Mouse (Mus musculus) CH12.LX (cell line): Measurements from ENCODE around the gene Moap1. TPM values are rescaled to one million over a fixed set of nuclear protein-coding genes. Genes with fewer than 3 reads are reported as not detected.

Source experiments
- DNase-seq: peaks from one replicate; pipeline ENCODE4 v3.0.0-alpha.2; 2013; ENCODE audit errors: extremely low read depth
- H3K27ac ChIP-seq: 2 replicates; pipeline ENCODE4 v1.5.1; 2012; ENCODE audit warnings: low read depth, mild to moderate bottlenecking, control low read depth, moderate library complexity; ENCODE audit not compliant: insufficient read depth
- H3K27me3 ChIP-seq: replicated peaks from 2 replicates; pipeline ENCODE3; 2012; ENCODE audit warnings: inconsistent platforms
- H3K36me3 ChIP-seq, 2 experiments: replicated peaks in 1 of 2; 2 replicates each; pipeline versions ENCODE3 to v1.6.1; 2012; ENCODE audit warnings: inconsistent platforms in 1 of 2, low read length in 1 of 2, mild to moderate bottlenecking in 1 of 2, mixed read lengths in 1 of 2, moderate library complexity in 1 of 2; ENCODE audit not compliant: control insufficient read depth in 1 of 2, insufficient read depth in 1 of 2
- H3K4me1 ChIP-seq, 2 experiments: 2 replicates each; pipeline ENCODE4 v1.6.1; 2012; ENCODE audit warnings: inconsistent platforms in 1 of 2, moderate library complexity in 1 of 2; ENCODE audit not compliant: insufficient read depth in 2 of 2, control insufficient read depth in 1 of 2
- H3K4me2 ChIP-seq: 2 replicates; pipeline ENCODE4 v1.6.1; 2012; ENCODE audit warnings: low read depth, mild to moderate bottlenecking, control low read depth; ENCODE audit not compliant: poor library complexity, insufficient read depth, severe bottlenecking
- H3K4me3 ChIP-seq, 3 experiments: fragments of 150-350 bp in 1 of 3; sonication (generic) in 1 of 3; replicated peaks in 1 of 3; 2 replicates each; pipeline versions ENCODE3 to v1.5.1; 2011 to 2012; ENCODE audit warnings: low read depth in 2 of 3, low read length in 2 of 3, mild to moderate bottlenecking in 2 of 3, moderate library complexity in 2 of 3, control low read depth in 1 of 3, improper control_type of control experiment in 1 of 3, inconsistent platforms in 1 of 3, mixed read lengths in 1 of 3; ENCODE audit not compliant: poor library complexity in 1 of 3
- H3K79me2 ChIP-seq: replicated peaks from 2 replicates; pipeline ENCODE4 v1.6.1; 2012; ENCODE audit warnings: mild to moderate bottlenecking, moderate library complexity; ENCODE audit not compliant: control insufficient read depth, poor library complexity, insufficient read depth, severe bottlenecking; ENCODE audit errors: extremely low read depth
- H3K9ac ChIP-seq: 2 replicates; pipeline ENCODE4 v1.6.1; 2012; ENCODE audit warnings: low read depth, mild to moderate bottlenecking, control low read depth, moderate library complexity; ENCODE audit not compliant: insufficient read depth
- H3K9me3 ChIP-seq: replicated peaks from 2 replicates; pipeline ENCODE3; 2012; ENCODE audit warnings: low read length, inconsistent platforms, mixed read lengths
- BHLHE40 ChIP-seq: IDR thresholded peaks from 2 replicates; pipeline ENCODE4 v1.6.1; 2011; ENCODE audit warnings: mild to moderate bottlenecking, low read depth, low read length, improper control_type of control experiment
- CHD1 ChIP-seq: IDR thresholded peaks from 2 replicates; pipeline ENCODE4 v1.6.1; 2012; ENCODE audit warnings: low read depth, low read length, improper control_type of control experiment, inconsistent platforms
- CHD2 ChIP-seq: IDR thresholded peaks from 2 replicates; pipeline ENCODE4 v1.6.1; 2011; ENCODE audit warnings: low read length, improper control_type of control experiment
- E2F4 ChIP-seq: IDR thresholded peaks from 2 replicates; pipeline ENCODE4 v1.6.1; 2011; ENCODE audit warnings: low read depth, low read length, improper control_type of control experiment; ENCODE audit not compliant: insufficient replicate concordance
- ELF1 ChIP-seq: IDR thresholded peaks from 2 replicates; pipeline ENCODE4 v1.6.1; 2014; ENCODE audit warnings: low read depth, mild to moderate bottlenecking, inconsistent platforms, low read length, improper control_type of control experiment
- EP300 ChIP-seq: IDR thresholded peaks from 2 replicates; pipeline ENCODE4 v1.6.1; 2011; ENCODE audit warnings: low read length, improper control_type of control experiment
- ETS1 ChIP-seq: conservative IDR thresholded peaks from 2 replicates; pipeline ENCODE4 v1.6.1; 2012; ENCODE audit warnings: low read depth, mild to moderate bottlenecking, inconsistent platforms, low read length, improper control_type of control experiment, moderate library complexity
- GABPA ChIP-seq: IDR thresholded peaks from 2 replicates; pipeline ENCODE4 v1.6.1; 2012; ENCODE audit warnings: low read depth, low read length, improper control_type of control experiment, inconsistent platforms; ENCODE audit not compliant: insufficient replicate concordance
- HCFC1 ChIP-seq: IDR thresholded peaks from 2 replicates; pipeline ENCODE4 v1.6.1; 2012; ENCODE audit warnings: low read depth, mild to moderate bottlenecking, inconsistent platforms, low read length, improper control_type of control experiment
- IRF4 ChIP-seq: IDR thresholded peaks from 2 replicates; pipeline ENCODE4 v1.6.1; 2014; ENCODE audit warnings: low read depth, mild to moderate bottlenecking, inconsistent platforms, low read length, improper control_type of control experiment
- JUN ChIP-seq: IDR thresholded peaks from 2 replicates; pipeline ENCODE4 v1.6.1; 2011; ENCODE audit warnings: low read depth, mild to moderate bottlenecking, low read length, improper control_type of control experiment, moderate library complexity; ENCODE audit not compliant: insufficient read depth
- JUND ChIP-seq: conservative IDR thresholded peaks from 2 replicates; pipeline ENCODE4 v1.6.1; 2011; ENCODE audit warnings: low read depth, low read length, improper control_type of control experiment
- KAT2A ChIP-seq: IDR thresholded peaks from 2 replicates; pipeline ENCODE4 v1.6.1; 2012; ENCODE audit warnings: low read length, improper control_type of control experiment, inconsistent platforms; ENCODE audit not compliant: insufficient replicate concordance
- MAZ ChIP-seq: IDR thresholded peaks from 2 replicates; pipeline ENCODE4 v1.6.1; 2012; ENCODE audit warnings: low read depth, mild to moderate bottlenecking, inconsistent platforms, low read length, improper control_type of control experiment, moderate library complexity
- MEF2A ChIP-seq: IDR thresholded peaks from 2 replicates; pipeline ENCODE4 v1.6.1; 2014; ENCODE audit warnings: low read depth, mild to moderate bottlenecking, inconsistent platforms, low read length, improper control_type of control experiment, borderline replicate concordance
- MXI1 ChIP-seq: IDR thresholded peaks from 2 replicates; pipeline ENCODE4 v1.6.1; 2011; ENCODE audit warnings: mild to moderate bottlenecking, low read depth, low read length, improper control_type of control experiment
- NELFE ChIP-seq: IDR thresholded peaks from 2 replicates; pipeline ENCODE4 v1.6.1; 2011; ENCODE audit warnings: low read depth, low read length, improper control_type of control experiment
- NRF1 ChIP-seq: IDR thresholded peaks from 2 replicates; pipeline ENCODE4 v1.6.1; 2014; ENCODE audit warnings: low read depth, mild to moderate bottlenecking, inconsistent platforms, low read length, improper control_type of control experiment, moderate library complexity
- POLR2A ChIP-seq: IDR thresholded peaks from 2 replicates; pipeline ENCODE4 v1.6.1; 2011; ENCODE audit warnings: low read depth, mild to moderate bottlenecking, improper control_type of control experiment, low read length
- POLR2AphosphoS2 ChIP-seq: IDR thresholded peaks from 2 replicates; pipeline ENCODE4 v1.6.1; 2011; ENCODE audit warnings: low read depth, low read length, improper control_type of control experiment
- RAD21 ChIP-seq: IDR thresholded peaks from 2 replicates; pipeline ENCODE4 v1.6.1; 2011; ENCODE audit warnings: low read depth, mild to moderate bottlenecking, low read length, improper control_type of control experiment, moderate library complexity
- RCOR1 ChIP-seq: conservative IDR thresholded peaks from 2 replicates; pipeline ENCODE4 v1.6.1; 2012; ENCODE audit warnings: low read depth, mild to moderate bottlenecking, inconsistent platforms, low read length, improper control_type of control experiment
- SIN3A ChIP-seq: IDR thresholded peaks from 2 replicates; pipeline ENCODE4 v1.6.1; 2012; ENCODE audit warnings: low read length, improper control_type of control experiment, inconsistent platforms
- TCF12 ChIP-seq: IDR thresholded peaks from 2 replicates; pipeline ENCODE4 v1.6.1; 2014; ENCODE audit warnings: low read depth, mild to moderate bottlenecking, inconsistent platforms, low read length, improper control_type of control experiment
- UBTF ChIP-seq: IDR thresholded peaks from 2 replicates; pipeline ENCODE4 v1.6.1; 2012; ENCODE audit warnings: low read depth, mild to moderate bottlenecking, inconsistent platforms, low read length, improper control_type of control experiment, moderate library complexity
- USF1 ChIP-seq: IDR thresholded peaks from 2 replicates; pipeline ENCODE4 v1.6.1; 2014; ENCODE audit warnings: low read depth, mild to moderate bottlenecking, inconsistent platforms, low read length, improper control_type of control experiment
- USF2 ChIP-seq: conservative IDR thresholded peaks from 2 replicates; pipeline ENCODE4 v1.6.1; 2011; ENCODE audit warnings: low read depth, low read length, improper control_type of control experiment
- ZKSCAN1 ChIP-seq: IDR thresholded peaks from 2 replicates; pipeline ENCODE4 v1.6.1; 2012; ENCODE audit warnings: low read depth, inconsistent platforms, low read length, improper control_type of control experiment, borderline replicate concordance
- ZMIZ1 ChIP-seq: IDR thresholded peaks from 2 replicates; pipeline ENCODE4 v1.6.1; 2012; ENCODE audit warnings: low read depth, mild to moderate bottlenecking, inconsistent platforms, low read length, improper control_type of control experiment
- ZNF384 ChIP-seq: IDR thresholded peaks from 2 replicates; pipeline ENCODE4 v1.6.1; 2012; ENCODE audit warnings: low read depth, low read length, improper control_type of control experiment, inconsistent platforms
- dilution Hi-C: fragments of 300-500 bp; cut with MboI; formaldehyde crosslinking; loops from 2 replicates; pipeline ENCODE4 v1.14.3; 2020; ENCODE audit warnings: low sequenced_read_pairs; ENCODE audit not compliant: extremely low pct_unique_long_range_greater_than_20kb, extremely low pct_ligation_motif_present
- in situ Hi-C: fragments of 300-500 bp; cut with MboI; formaldehyde crosslinking; loops from 3 replicates; pipeline ENCODE4 v1.14.3; 2019; ENCODE audit warnings: low sequenced_read_pairs, low pct_ligation_motif_present, low pct_unique_long_range_greater_than_20kb, mixed read lengths
- polyA plus RNA-seq: library from polyadenylated mRNA; unstranded; fragments of >175 nt; gene quantifications from 2 replicates; pipeline ENCODE4 v1.2.1, GENCODE M21; 2012; ENCODE audit warnings: low read depth; ENCODE audit not compliant: insufficient read length
- total RNA-seq, 2 experiments: library from RNA; depleted of rRNA; stranded (reverse); fragments of 300-350 nt in 1 of 2; fragments of >200 nt in 1 of 2; gene quantifications; 2 replicates each; pipeline ENCODE4 v1.2.3; 2012 to 2014

Moap1 gene
- total and polyA plus RNA-seq, 3 experiments, result 5.5 to 7.1 (median 6.1) TPM

DNA sequence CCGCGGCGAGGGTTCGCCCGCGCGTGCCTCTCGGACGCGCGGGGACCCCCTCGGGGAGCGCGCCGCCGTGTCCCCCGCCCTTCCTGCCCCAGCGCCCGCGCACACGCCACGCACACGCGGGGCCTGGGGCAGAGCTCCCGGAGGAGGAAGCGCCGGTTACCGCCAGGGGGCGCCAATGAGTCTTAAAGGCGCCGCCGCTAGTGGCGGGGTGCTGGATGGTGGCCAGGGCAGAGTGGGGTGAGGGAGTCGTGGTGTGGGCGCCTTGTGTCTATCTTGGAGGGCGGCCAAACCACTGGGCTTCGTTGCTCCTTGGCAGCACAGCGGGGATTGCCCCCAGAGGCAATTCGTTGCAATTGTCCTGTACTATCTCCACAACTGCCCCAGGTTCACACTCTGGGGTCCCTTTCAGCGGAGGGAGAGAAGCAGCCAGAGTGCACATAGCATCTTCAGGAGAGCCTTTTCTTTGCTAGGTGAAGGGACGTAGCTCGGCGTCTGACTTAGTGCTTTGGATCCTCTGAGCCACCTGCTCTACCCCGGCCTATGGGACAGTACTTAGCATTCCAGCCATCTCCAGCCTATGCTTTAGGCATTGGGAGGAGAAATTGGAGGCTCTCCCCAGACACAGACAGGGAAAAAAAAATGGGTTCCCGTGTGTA is 38.1 kb downstream of the Moap1 start (continued):
- TF ChIP-seq UBTF (no peak), ZNF384 (no peak), JUND (no peak), CHD2 (no peak), CHD1 (no peak), POLR2A (no peak), USF2 (no peak), BHLHE40 (peak; percentile 31; the same call in 1 of the 2 replicates), ZKSCAN1 (no peak), E2F4 (no peak), ETS1 (no peak), ZMIZ1 (no peak), JUN (no peak), SIN3A (no peak), GABPA (no peak), MAZ (0 out of 2 replicates have a peak, but pooled peaks have one; percentile 30), KAT2A (no peak), ELF1 (0 out of 2 replicates have a peak, but pooled peaks have one; percentile 46), HCFC1 (peak; percentile 27; the same call in 1 of the 2 replicates), EP300 (no peak), POLR2AphosphoS2 (no peak), RCOR1 (no peak), MEF2A (0 out of 2 replicates have a peak, but pooled peaks have one; percentile 23)

DNA sequence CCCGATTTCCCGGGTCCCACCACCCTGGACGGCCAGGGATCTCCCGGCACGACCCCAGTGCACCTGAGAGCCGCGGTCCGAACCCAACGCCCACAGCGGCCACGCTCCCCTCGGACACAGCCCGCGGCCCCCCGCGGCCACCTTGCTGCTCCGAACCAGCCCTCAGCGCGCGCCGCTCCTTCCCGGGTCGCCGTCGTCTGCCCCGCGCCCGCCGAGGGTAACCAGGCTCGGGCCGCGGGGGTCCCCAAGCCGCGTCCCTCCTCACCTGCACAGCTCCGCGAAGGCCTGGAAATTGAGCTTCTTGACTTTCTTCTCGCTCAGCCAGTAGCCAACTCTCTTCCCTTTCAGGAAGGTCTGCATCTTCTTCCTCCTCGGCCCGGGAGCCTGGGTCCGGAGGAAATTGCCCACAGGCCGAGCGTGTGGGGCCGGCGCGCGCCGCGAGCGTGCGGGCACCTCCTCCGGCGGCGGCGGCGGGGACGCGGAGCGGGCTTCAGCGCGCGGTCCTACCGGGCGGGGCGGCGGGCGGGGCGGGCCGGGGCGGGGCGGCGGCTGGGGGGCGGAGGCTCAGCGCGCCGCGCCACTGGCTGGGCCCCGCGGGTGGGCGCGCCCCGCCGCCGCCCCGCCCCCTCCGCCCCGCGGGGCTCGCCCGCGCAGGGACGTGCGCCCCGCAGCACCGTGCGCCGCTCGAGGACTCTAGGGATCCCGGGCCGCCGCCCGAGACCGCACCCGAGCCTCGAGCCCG is 38.8 kb downstream of the Moap1 start, which contains the start of gene Itpk1:
Itpk1 (minus strand) TSS at position 474 of the 742 bp plus-strand sequence.
- dilution Hi-C loops (no loop called here), in situ Hi-C loops (loop anchor here (5.0 kb wide), 2 partner anchors 127 to 177 kb away; no protein-coding TSS in a partner anchor)
- Histone ChIP-seq H3K36me3 (peaks cover 0 to 10% of the 10 kb centered on the region in 2 experiments), H3K9me3 (no peaks in the 10 kb centered on the region), H3K27ac (peak within 1 kb of the TSS; percentile 20), H3K27me3 (peaks cover 1% of the 10 kb centered on the region), H3K4me2 (peak within 1 kb of the TSS; percentile 86), H3K79me2 (peaks cover 18% of the 10 kb centered on the region), H3K4me1 (peaks cover 11 to 40% of the 10 kb centered on the region in 2 experiments), H3K9ac (peak within 1 kb of the TSS; percentile 75), H3K4me3 (peak within 1 kb of the TSS; percentile 72 to 83 (median 80))
- TF ChIP-seq POLR2A (peak; percentile 52; the same call in 1 of the 2 replicates), NELFE (peak; percentile 36), POLR2AphosphoS2 (no peak), TCF12 (no peak), HCFC1 (no peak), GABPA (no peak), RAD21 (no peak), MXI1 (no peak), IRF4 (no peak), EP300 (no peak), JUN (no peak), UBTF (0 out of 2 replicates have a peak, but pooled peaks have one; percentile 45), ETS1 (no peak), NRF1 (peak; percentile 40; the same call in 1 of the 2 replicates), CHD1 (no peak), JUND (no peak), USF1 (no peak), BHLHE40 (no peak)
- DNase-seq, result no peak
